Mouse (Mus musculus) adrenal gland, adult 10 weeks (tissue): ENCODE data around the gene Pank2. TPM values are rescaled to one million over a fixed set of nuclear protein-coding genes. Genes with fewer than 3 reads are reported as not detected.

Source experiments
- polyA plus RNA-seq: library from polyadenylated mRNA; stranded (reverse); fragments of 350-450 nt; fragmentation: Illumina TruSeq; extraction: RNeasy Lipid Tissue Mini Kit (QIAGEN cat#74804); gene quantifications from one replicate; pipeline ENCODE4 v1.2.3, GENCODE M21; 2014; ENCODE audit warnings: low read depth, low replicate concordance

Pank2 gene
- 51.3 TPM for polyA plus RNA-seq

DNA sequence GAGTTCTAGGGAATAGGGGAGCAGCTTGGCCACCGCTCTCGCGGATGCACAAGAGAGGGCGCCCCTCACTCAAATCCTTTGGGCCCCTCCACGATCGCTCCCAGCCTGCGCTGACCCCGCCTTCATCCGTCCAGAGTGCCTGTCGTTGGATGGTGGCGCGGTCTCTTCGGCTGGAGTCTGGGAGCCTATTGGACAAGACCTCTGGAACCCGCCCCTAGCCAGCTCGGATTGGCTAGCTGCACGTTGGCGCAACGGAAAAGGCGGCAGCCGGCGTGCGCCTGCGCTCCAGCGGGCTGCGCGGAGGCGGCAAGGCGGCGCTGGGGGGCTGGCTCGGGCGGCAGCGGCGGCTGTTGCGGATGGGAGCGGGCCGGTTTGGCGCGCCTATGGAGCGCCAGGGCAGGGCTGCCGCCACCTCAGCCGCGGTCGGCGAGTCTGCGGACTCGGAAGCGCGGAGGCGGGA is at the start of gene Pank2:
TSS of gene Pank2 (plus strand) at position 283 of the 460 bp plus-strand sequence.

DNA sequence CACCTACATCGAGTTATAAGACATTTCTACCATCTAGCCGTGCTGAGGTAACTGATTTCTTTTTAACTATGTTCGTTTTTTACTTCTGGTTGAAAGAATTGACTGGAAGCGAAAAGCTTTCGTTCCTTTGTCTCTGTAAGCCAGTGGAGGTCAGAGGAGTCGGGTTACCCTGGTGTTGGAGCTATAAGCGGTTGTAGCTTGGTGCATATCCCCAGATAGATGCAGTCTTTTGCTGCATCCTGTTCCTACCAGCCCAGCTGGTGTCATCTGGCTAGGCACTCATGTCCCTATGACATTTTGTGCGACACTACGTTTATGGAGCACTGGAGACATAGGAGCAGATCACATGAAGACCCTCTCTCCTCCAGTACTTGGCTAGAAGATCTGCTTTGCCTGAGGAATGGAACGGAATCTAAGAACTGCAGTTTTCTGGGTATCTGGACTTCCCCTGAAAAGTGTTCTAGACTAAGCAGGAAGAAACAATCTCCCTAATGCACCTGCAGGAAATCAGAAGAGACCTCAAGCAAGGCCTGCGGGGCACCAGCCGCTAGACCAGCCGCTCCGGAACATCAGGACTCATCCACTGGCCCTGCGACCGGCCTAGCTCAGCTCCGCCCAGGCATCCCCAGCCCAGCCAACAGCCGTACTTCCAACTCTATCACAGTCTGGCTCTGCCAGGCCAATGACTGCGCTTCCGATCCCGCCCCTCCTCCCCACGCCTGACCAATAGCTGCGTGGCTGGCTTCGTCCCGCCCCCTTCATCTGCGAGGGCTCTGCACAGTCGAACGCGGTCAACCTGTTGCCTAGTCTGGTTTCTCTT is 28.8 kb upstream of the Pank2 start, which contains the start of gene Mavs:
TSS of gene Mavs (plus strand) at position 757 of the 820 bp plus-strand sequence.

Other genes with a start within 250 kb of the Pank2 start
- 0.93 TPM for gene Gfra4, start 219.4 kb upstream of the Pank2 start, polyA plus RNA-seq
- gene Adam33, start 198.7 kb upstream of the Pank2 start, polyA plus RNA-seq = 0.52 TPM
- gene Siglec1, start 175.7 kb upstream of the Pank2 start, polyA plus RNA-seq = 0.70 TPM
- gene Hspa12b, start 135.2 kb upstream of the Pank2 start, polyA plus RNA-seq = 0.99 TPM
- not detected for gene Gm11037, start 129.0 kb upstream of the Pank2 start, polyA plus RNA-seq
- 0.87 TPM for gene 1700037H04Rik, start 102.4 kb upstream of the Pank2 start, polyA plus RNA-seq
- gene Cenpb, start 82.4 kb upstream of the Pank2 start, polyA plus RNA-seq = 11.2 TPM
- gene Cdc25b, start 75.5 kb upstream of the Pank2 start, polyA plus RNA-seq = 0.82 TPM
- 1.1 TPM for gene Spef1, start 75.2 kb upstream of the Pank2 start, polyA plus RNA-seq
- gene Ap5s1, start 55.4 kb upstream of the Pank2 start, polyA plus RNA-seq = not detected
- gene Mavs, start 28.4 kb upstream of the Pank2 start, polyA plus RNA-seq = 6.6 TPM
- 11.1 TPM for gene Rnf24, start 90.4 kb downstream of the Pank2 start, polyA plus RNA-seq
- 0.82 TPM for gene Smox, start 229.0 kb downstream of the Pank2 start, polyA plus RNA-seq